Mouse (Mus musculus): ENCODE measurements around the gene Lpar4. TPM values are rescaled to one million over a fixed set of nuclear protein-coding genes. Genes with fewer than 3 reads are reported as not detected.

The Lpar4 gene
- 0.58 and 1.0 TPM in 2 replicates for polyA plus RNA-seq (2012; rRNA removed)

GRCm38 (mm10) chrX:106920175-106920827 is at the start of gene Lpar4:
TSS of gene Lpar4 (plus strand) at chrX:106920625.

Other genes starting within 250 kb of the Lpar4 start
- gene Rtl3, start 80.0 kb upstream of the Lpar4 start, polyA plus RNA-seq (2012; rRNA removed) = 1.2 and 1.4 TPM in 2 replicates
- gene P2ry10, start 167.9 kb downstream of the Lpar4 start, polyA plus RNA-seq (2012; rRNA removed) = 0.21 and 0.28 TPM in 2 replicates
- 1.0 and 1.5 TPM in 2 replicates for gene P2ry10b, start 228.3 kb downstream of the Lpar4 start, polyA plus RNA-seq (2012; rRNA removed)

Data from ovary, adult 2 months (tissue).